Mouse (Mus musculus) limb, embryonic 15.5 days (tissue): ENCODE measurements around the gene Mrps16. TPM values are rescaled to one million over a fixed set of nuclear protein-coding genes. Genes with fewer than 3 reads are reported as not detected.

Experiments
- ATAC-seq: fragments of 200-750 bp; cut with Nextera tagmentation; 2 replicates; pipeline ENCODE4 v1.8.0; 2017; ENCODE audit warnings: low read depth, moderate TSS enrichment; ENCODE audit not compliant: insufficient number of reproducible peaks, low FRiP score, low TSS enrichment
- H3K27ac ChIP-seq: fragments of 300-500 bp; sonication (generic); 2 replicates; pipeline ENCODE4 v1.5.1; 2015; ENCODE audit warnings: moderate library complexity, mild to moderate bottlenecking, inconsistent platforms
- H3K27me3 ChIP-seq: fragments of 300-500 bp; sonication (generic); 2 replicates; pipeline ENCODE4 v1.6.1; 2015; ENCODE audit warnings: inconsistent platforms
- H3K36me3 ChIP-seq: fragments of 300-500 bp; sonication (generic); 2 replicates; pipeline ENCODE4 v1.6.1; 2015; ENCODE audit warnings: inconsistent platforms
- H3K4me1 ChIP-seq: fragments of 300-500 bp; sonication (generic); 2 replicates; pipeline ENCODE4 v1.6.1; 2015; ENCODE audit warnings: inconsistent platforms
- H3K4me2 ChIP-seq: fragments of 300-500 bp; sonication (generic); 2 replicates; pipeline ENCODE4 v1.6.1; 2015; ENCODE audit warnings: mild to moderate bottlenecking, inconsistent platforms
- H3K4me3 ChIP-seq: fragments of 300-500 bp; sonication (generic); 2 replicates; pipeline ENCODE4 v1.5.1; 2015; ENCODE audit warnings: mild to moderate bottlenecking, inconsistent platforms
- H3K9ac ChIP-seq: fragments of 300-500 bp; sonication (generic); 2 replicates; pipeline ENCODE4 v1.6.1; 2015; ENCODE audit warnings: inconsistent platforms
- H3K9me3 ChIP-seq: fragments of 300-500 bp; sonication (generic); 2 replicates; pipeline ENCODE4 v1.6.1; 2016; ENCODE audit warnings: inconsistent platforms
- WGBS: fragments of 180-500 bp; shearing (Covaris S2); methylation state at CpG from one replicate; pipeline ENCODE4 v1.1.7; 2015; 5-methylcytosine and 5-hydroxymethylcytosine counted together
- polyA plus RNA-seq: library from polyadenylated mRNA; unstranded; fragments of >200 nt; fragmentation: Nextera tagmentation; extraction: Ambion mirVana; gene quantifications from 2 replicates; pipeline ENCODE4 v1.2.1, GENCODE M21; 2015

Gene Mrps16
- polyA plus RNA-seq, 1 experiment from 2014 or later, result 87.8 TPM

DNA sequence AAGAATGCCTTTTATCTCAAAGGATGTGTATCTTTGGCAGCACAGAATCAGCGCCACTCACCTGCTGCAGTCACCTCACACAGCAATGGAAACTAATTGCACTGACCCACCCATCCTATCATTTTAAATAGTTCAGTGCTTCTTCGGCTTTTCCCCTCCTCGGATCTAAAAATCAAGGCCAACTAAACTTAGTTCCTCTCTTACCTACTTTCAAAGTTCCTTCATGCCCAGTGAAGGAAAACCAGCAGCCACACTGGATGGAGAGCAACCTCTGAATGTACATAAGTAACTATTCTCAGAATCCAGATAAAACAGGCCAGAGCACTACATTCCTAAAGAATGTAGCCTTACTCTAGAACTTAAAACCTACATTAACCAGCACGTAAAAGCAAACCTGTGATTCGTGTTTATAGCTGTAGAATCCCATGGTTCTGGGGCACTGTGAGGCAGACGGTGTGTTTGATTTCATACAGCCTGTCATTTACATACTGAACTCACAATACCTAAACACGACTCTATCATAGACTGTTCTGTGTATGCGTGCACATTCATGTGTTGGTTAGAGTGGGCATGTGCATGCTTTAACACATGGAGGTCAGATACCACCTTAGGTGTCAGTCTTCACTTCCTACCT is 3.9 kb downstream of the Mrps16 start:
- Histone ChIP-seq H3K36me3 (peaks cover 35% of the 10 kb centered on the region), H3K4me3 (peak overlapping the region; percentile 63; the same call in 1 of the 2 replicates), H3K9me3 (no peaks in the 10 kb centered on the region), H3K4me2 (peak overlapping the region; percentile 66), H3K27ac (no peak overlapping the region; the same call in 1 of the 2 replicates), H3K27me3 (no peaks in the 10 kb centered on the region), H3K9ac (no peak overlapping the region), H3K4me1 (peaks cover 25% of the 10 kb centered on the region)
- no peak for ATAC-seq
- 87% methylated on average over 8 of the region's 8 CpGs for WGBS

DNA sequence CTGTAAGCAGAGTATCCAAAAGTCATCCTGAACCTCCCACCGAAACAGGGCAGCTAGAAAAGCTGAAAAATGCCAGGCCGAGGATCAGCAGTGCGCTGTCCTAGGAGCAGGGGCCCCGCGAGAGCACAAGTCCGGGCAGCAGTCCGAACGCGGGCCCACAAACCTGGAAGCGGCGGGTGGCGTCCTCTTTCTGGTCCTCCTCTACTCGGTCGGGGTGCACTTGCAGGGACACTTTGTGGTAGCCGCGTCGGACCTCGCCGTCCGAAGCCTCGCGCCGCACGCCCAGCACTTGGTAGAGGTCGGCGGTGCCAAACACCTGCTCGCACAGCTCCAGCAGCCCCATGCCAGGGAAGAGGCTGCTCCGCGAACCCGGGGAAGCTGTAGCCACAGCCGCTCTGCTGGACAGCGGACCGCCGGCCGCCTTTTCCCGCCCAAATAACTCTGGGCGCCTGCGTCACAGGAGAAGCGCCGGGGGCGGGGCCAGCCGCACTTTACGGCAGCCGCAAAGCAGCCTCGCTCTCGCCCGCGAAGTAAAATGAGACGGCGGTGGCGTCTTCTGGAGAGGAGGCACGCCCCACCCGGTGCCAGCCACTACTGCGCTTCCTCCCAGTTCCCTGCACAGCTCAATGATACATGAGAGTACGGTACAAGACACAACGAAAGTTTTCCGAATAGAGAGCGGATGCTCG is 4.8 kb downstream of the Mrps16 start, which contains the start of gene Dnajc9:
Gene Dnajc9 (minus strand): TSS at position 470 of the 689 bp plus-strand sequence.
- ATAC-seq, result peak; percentile 74
- peak within 1 kb of the TSS; percentile 38 for H3K9ac ChIP-seq
- H3K9me3 ChIP-seq, result no peaks in the 10 kb centered on the region
- peaks cover 38% of the 10 kb centered on the region for H3K36me3 ChIP-seq
- no peaks in the 10 kb centered on the region for H3K27me3 ChIP-seq
- peak within 1 kb of the TSS; percentile 66 for H3K4me2 ChIP-seq
- H3K27ac ChIP-seq, result peak within 1 kb of the TSS; percentile 79
- H3K4me1 ChIP-seq, result peaks cover 25% of the 10 kb centered on the region
- H3K4me3 ChIP-seq, result peak within 1 kb of the TSS; percentile 63
- under 1% methylated on average over 59 of the region's 59 CpGs for WGBS

DNA sequence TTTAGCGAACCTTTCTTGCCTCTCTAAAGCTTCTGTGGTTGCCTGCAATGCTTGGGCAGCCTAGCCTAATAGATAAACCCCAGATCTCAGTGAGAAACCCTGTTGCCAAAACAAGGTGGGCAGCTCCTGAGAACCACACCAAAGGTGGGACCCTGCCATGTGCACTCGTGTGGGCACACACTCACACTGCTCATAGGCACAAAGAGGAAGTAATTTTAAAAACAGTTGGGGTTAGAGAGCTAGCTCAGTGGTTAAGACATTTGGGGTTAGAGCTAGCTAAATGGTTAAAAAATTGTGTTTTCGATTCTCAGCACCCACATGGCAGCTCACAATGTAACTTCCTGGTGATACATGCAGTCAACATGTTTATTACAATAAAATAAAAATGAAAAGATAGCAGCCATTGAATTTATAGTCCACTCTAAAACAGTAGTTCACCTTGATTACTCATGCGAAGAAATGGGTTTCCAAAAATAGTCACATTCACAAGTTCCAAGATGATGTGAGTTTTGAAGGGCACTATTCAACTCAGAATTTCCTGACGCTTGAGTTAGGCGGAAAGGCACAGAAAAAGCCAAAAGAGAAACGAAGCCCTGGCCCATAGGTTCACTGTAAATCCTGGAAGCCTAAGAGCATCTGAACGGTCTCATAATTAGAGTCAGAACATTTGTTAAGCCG is 13.5 kb downstream of the Mrps16 start:
- Histone ChIP-seq H3K4me2 (no peak overlapping the region), H3K9me3 (no peaks in the 10 kb centered on the region), H3K36me3 (peaks cover 69% of the 10 kb centered on the region), H3K27me3 (no peaks in the 10 kb centered on the region), H3K4me1 (no peaks in the 10 kb centered on the region), H3K4me3 (no peak overlapping the region), H3K9ac (no peak overlapping the region), H3K27ac (no peak overlapping the region)
- 84% methylated on average over 9 of the region's 9 CpGs for WGBS
- no peak for ATAC-seq

DNA sequence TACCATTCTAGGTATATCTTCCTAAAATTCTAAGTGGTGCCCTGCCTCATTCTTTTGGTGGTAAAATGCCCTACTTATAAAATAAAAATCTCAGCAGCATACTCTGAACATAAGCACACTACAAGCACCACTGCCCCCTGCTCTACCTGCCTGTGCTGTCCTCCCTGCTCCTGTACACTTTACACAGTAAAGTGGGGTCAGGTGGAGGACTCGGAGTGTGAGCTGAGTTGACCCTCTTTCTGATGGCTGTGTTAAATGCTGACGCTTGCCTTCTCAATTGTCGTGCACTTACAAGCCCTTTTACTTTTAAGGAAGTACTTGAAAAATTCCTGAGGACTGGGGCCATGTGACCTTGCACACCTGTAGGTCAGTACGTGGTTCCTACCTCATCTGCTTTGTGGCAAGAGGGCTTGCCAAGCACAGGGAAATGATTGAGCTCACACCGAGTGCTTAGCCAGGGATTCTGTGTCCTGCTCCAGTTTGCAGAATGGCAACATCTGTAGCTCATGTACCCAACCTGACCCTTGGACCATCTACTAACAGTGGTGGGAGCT is 14.3 kb downstream of the Mrps16 start:
- Histone ChIP-seq H3K4me1 (no peaks in the 10 kb centered on the region), H3K36me3 (peaks cover 73% of the 10 kb centered on the region), H3K4me2 (no peak overlapping the region), H3K9ac (no peak overlapping the region), H3K9me3 (no peaks in the 10 kb centered on the region), H3K4me3 (no peak overlapping the region), H3K27ac (no peak overlapping the region), H3K27me3 (no peaks in the 10 kb centered on the region)
- WGBS, result 85% methylated on average over 5 of the region's 5 CpGs
- ATAC-seq, result no peak

DNA sequence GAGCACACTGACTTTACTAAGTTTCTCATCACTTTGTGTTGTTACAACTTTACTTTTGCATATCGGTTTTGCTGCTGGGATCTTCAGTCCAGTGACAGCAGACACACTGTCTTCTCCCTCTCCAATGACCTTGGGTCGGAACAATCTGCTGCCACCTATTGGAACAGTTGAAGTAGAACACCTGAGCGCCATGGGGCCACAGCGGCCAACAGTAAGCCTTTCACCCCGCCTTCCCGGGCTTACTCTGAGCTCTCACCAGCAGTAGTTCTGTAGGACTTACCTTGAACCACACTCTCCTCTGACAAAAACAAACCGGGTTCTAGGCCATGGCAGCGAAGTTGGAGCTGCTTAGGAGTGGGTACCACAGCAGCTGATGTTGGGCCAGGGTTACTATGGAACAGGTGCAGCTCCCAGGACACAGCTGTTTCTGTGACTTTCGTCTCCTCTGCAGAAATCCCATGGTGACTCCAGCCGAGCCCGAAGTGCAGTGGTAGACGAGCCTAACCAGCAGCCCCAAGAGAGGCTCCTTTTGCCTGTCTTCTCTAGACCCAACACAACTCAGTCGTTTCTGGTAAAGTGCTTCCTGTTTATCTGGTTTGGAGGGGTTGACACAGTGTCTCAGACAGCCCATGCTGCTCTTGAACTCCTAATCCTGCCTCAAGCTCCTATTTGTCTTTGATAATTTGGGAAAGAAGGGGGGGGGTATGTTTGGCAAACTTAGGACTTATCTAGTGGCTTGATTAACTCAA is 14.9 kb downstream of the Mrps16 start:
- Histone ChIP-seq H3K36me3 (peaks cover 75% of the 10 kb centered on the region), H3K27ac (no peak overlapping the region)
- no peak for ATAC-seq

DNA sequence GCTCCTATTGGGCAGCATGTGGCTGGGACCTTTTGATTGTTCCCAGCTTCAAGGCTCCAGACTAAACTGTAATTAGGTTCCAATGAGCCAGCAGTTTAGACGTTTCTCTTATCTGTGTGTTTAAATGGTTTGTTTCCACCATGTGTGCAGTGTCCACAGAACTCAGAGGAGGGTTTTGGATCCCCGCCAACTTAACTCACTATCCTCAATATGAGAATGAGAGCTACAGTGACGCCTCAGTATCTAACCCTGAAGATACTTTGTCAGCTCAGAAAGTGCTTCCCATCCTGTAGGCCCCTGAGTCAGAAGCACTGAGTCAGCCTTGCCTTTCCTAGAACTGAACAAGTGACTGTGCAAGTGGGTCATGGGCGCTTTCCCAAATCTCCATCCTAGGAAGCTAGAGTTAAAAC is 16.3 kb downstream of the Mrps16 start:
- Histone ChIP-seq H3K27me3 (no peaks in the 10 kb centered on the region), H3K4me2 (no peak overlapping the region), H3K36me3 (peaks cover 75% of the 10 kb centered on the region), H3K4me3 (no peak overlapping the region), H3K9me3 (no peaks in the 10 kb centered on the region), H3K27ac (no peak overlapping the region), H3K9ac (no peak overlapping the region), H3K4me1 (no peaks in the 10 kb centered on the region)
- 73% methylated on average over 4 of the region's 4 CpGs for WGBS
- ATAC-seq, result no peak

More for the DNA sequence above, 14.9 kb downstream of the Mrps16 start:
- no peaks in the 10 kb centered on the region for H3K27me3 ChIP-seq
- no peak overlapping the region for H3K4me2 ChIP-seq
- no peaks in the 10 kb centered on the region for H3K4me1 ChIP-seq
- WGBS, result 33% methylated on average over 13 of the region's 13 CpGs
- H3K9ac ChIP-seq, result no peak overlapping the region
- no peaks in the 10 kb centered on the region for H3K9me3 ChIP-seq
- no peak overlapping the region for H3K4me3 ChIP-seq

DNA sequence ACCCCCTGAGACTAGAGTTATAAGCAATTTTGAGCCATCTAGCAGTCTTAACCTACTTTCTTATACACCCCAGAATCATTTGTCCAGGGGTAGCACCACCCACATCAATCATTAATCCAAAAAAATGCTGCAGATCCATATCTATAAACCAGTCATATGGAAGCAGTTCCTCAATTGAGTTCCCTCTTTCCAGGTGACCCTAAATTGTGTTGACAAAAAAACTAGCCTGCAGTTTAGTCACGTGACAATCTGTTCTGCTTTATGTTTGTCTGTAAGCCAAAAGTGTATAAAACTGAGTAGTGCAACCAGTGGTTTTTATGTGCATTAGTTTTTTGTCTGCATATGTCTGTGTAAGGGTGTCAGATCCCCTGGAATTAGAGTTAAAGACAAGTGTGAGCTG is 21.6 kb downstream of the Mrps16 start:
- Histone ChIP-seq H3K4me2 (no peak overlapping the region), H3K4me1 (no peaks in the 10 kb centered on the region), H3K27me3 (no peaks in the 10 kb centered on the region), H3K36me3 (peaks cover 59% of the 10 kb centered on the region), H3K9me3 (no peaks in the 10 kb centered on the region), H3K27ac (no peak overlapping the region), H3K9ac (no peak overlapping the region), H3K4me3 (no peak overlapping the region)
- 81% methylated on average over 1 of the region's 1 CpGs for WGBS
- ATAC-seq, result no peak

DNA sequence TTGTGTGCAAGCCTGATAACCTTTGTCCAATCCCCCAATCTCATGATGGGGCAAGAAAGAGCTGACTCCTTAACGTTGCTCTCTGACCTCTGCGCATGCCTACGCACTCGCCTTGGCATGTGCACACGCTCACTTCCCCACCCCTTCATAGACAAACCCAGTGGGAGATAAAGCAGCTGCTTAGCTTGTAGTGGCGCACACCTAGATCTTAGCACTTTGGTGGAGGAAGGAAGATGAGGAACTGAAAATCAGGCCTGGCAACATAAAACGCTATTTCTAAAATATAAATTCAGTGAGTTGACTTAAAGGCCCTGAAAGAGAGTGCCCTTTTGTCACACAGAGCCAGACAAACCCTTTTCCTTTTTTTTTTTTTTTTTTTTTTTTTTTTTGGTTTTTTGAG is 22.6 kb downstream of the Mrps16 start:
- Histone ChIP-seq H3K9ac (no peak overlapping the region), H3K4me3 (no peak overlapping the region), H3K27me3 (no peaks in the 10 kb centered on the region), H3K4me1 (no peaks in the 10 kb centered on the region), H3K36me3 (peaks cover 60% of the 10 kb centered on the region), H3K27ac (no peak overlapping the region), H3K4me2 (no peak overlapping the region), H3K9me3 (no peaks in the 10 kb centered on the region)
- ATAC-seq, result no peak
- WGBS, result 88% methylated on average over 7 of the region's 7 CpGs

DNA sequence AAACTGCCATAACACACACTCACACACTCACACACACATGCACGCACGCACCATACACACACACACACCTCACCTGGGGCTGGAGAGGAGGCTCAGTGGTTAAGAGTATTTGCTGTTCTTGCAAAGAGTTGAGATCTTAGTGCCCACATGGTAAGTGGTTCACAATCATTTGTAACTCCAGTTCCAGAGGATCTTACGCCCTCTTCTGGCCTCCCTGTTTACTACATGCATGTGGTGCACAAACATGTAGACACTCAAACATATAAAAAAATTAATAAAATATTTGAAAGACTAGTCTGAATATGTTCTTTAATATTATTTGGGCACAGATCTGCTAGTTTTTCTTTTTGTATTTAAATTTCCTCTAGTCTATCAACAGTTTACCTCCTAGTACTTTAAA is 25.2 kb downstream of the Mrps16 start:
- 95% methylated on average over 3 of the region's 3 CpGs for WGBS
- H3K9me3 ChIP-seq, result no peaks in the 10 kb centered on the region
- H3K27me3 ChIP-seq, result no peaks in the 10 kb centered on the region
- no peak overlapping the region for H3K27ac ChIP-seq
- H3K36me3 ChIP-seq, result peaks cover 62% of the 10 kb centered on the region
- ATAC-seq, result no peak
- no peak overlapping the region for H3K4me3 ChIP-seq
- no peak overlapping the region for H3K9ac ChIP-seq
- no peak overlapping the region for H3K4me2 ChIP-seq
- H3K4me1 ChIP-seq, result no peaks in the 10 kb centered on the region

DNA sequence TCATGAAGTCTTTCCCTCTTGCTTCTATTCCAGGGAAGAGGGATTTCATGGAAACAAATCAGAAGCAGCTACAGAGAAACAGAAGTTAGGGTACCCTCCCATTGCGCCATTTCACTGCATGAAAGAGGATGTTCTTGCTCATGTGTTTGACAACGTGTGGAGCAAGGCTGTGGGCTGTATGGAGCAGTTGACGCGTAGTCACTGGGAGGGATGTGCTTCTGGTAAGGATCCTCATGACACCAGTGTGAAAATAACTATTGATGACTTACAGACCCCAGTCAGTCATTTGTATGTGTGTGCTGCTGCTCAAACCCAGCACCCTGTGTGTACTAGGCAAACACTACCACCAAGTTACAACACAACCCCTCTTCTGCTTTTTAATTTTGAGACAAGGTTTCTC is 30.2 kb downstream of the Mrps16 start:
- 96% methylated on average over 4 of the region's 4 CpGs for WGBS
- peaks cover 82% of the 10 kb centered on the region for H3K36me3 ChIP-seq
- no peak for ATAC-seq
- H3K9me3 ChIP-seq, result no peaks in the 10 kb centered on the region
- H3K4me2 ChIP-seq, result no peak overlapping the region
- H3K9ac ChIP-seq, result no peak overlapping the region
- no peak overlapping the region for H3K4me3 ChIP-seq
- H3K27me3 ChIP-seq, result no peaks in the 10 kb centered on the region
- no peaks in the 10 kb centered on the region for H3K4me1 ChIP-seq
- H3K27ac ChIP-seq, result no peak overlapping the region

DNA sequence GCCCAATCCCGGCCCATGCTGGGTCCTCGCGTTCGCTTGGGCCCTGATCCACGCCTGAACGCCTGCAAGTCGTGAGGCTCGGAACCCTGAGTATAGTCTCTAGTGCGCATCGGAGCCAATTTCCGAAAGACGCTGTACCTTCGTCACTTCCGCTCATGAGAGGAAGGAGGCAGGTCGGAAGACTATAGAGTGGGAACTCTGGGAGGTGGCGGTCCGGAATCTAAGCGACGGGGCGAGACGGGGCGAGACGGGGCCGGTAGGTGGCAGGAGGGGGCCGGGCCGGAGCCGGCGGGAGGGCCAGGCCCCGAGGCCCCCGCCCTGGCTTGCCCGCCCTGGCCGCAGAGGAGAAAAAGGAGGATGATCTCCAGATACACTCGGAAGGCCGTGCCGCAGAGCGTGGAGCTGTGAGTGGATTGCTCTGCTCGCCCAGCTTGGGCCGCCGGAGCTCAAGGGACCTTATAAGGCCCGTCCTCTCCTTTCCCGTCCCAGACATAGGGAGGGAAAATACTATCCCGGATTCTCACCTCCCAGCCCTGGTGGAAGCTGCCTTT is 45.4 kb downstream of the Mrps16 start, which contains the start of the genes Ecd and Fam149b:
Gene Ecd (minus strand): TSS at position 131 of the 551 bp plus-strand sequence.
Gene Fam149b (plus strand): TSS at position 172 of the 551 bp plus-strand sequence.
- Histone ChIP-seq H3K4me1 (peaks cover 3% of the 10 kb centered on the region; the same call in 1 of the 2 replicates), H3K27me3 (no peaks in the 10 kb centered on the region), H3K4me3 (peak within 1 kb of the TSS; percentile 78), H3K4me2 (peak within 1 kb of the TSS; percentile 67), H3K9me3 (no peaks in the 10 kb centered on the region), H3K9ac (peak within 1 kb of the TSS; percentile 94), H3K27ac (peak within 1 kb of the TSS; percentile 92), H3K36me3 (peaks cover 32% of the 10 kb centered on the region)
- WGBS, result under 1% methylated on average over 42 of the region's 42 CpGs
- peak; percentile 97 for ATAC-seq
